Mouse (Mus musculus): Measurements from ENCODE around the gene F5. TPM values are rescaled to one million over a fixed set of nuclear protein-coding genes. Genes with fewer than 3 reads are reported as not detected.

Gene F5
- polyA plus RNA-seq, 1 experiment = 5.7 TPM

GRCm38 (mm10) chr1:164115647-164116046 is 36.0 kb upstream of the F5 start:
- Histone ChIP-seq H3K27me3 (ENCODE audit: control insufficient read depth, insufficient read depth, low read length, poor library complexity, severe bottlenecking) (no peaks in the 10 kb centered on the region), H3K27ac (ENCODE audit: insufficient read depth, low read length) (no peak overlapping the region), H3K4me3 (ENCODE audit: low read depth, low read length) (no peak overlapping the region), H3K4me1 (ENCODE audit: control insufficient read depth, insufficient read depth, low read length) (no peaks in the 10 kb centered on the region), H3K9ac (ENCODE audit: low read depth, poor library complexity, severe bottlenecking) (no peak overlapping the region), H3K9me3 (replicated peaks; ENCODE audit: control insufficient read depth, insufficient read depth, low read length, poor library complexity, severe bottlenecking) (no peaks in the 10 kb centered on the region), H3K36me3 (ENCODE audit: control insufficient read depth, insufficient read depth, low read length, poor library complexity, severe bottlenecking) (no peaks in the 10 kb centered on the region)
- TF ChIP-seq EP300 (IDR thresholded peaks at IDR 0.05; ENCODE audit: insufficient read depth, low read depth, low read length) (no peak), CTCF (IDR thresholded peaks at IDR 0.05; ENCODE audit: low read depth, low read length) (no peak), POLR2A (IDR thresholded peaks at IDR 0.05; ENCODE audit: insufficient read depth, low read length) (no peak)

- Histone ChIP-seq H3K27ac (ENCODE audit: insufficient read depth, low read length) (no peak overlapping the region), H3K4me3 (ENCODE audit: low read depth, low read length) (no peak overlapping the region), H3K36me3 (ENCODE audit: control insufficient read depth, insufficient read depth, low read length, poor library complexity, severe bottlenecking) (no peaks in the 10 kb centered on the region), H3K9me3 (replicated peaks; ENCODE audit: control insufficient read depth, insufficient read depth, low read length, poor library complexity, severe bottlenecking) (no peaks in the 10 kb centered on the region), H3K27me3 (ENCODE audit: control insufficient read depth, insufficient read depth, low read length, poor library complexity, severe bottlenecking) (no peaks in the 10 kb centered on the region), H3K4me1 (ENCODE audit: control insufficient read depth, insufficient read depth, low read length) (no peaks in the 10 kb centered on the region), H3K9ac (ENCODE audit: low read depth, poor library complexity, severe bottlenecking) (no peak overlapping the region)
- TF ChIP-seq EP300 (IDR thresholded peaks at IDR 0.05; ENCODE audit: insufficient read depth, low read depth, low read length) (no peak), CTCF (IDR thresholded peaks at IDR 0.05; ENCODE audit: low read depth, low read length) (no peak), POLR2A (IDR thresholded peaks at IDR 0.05; ENCODE audit: insufficient read depth, low read length) (no peak)
Observed at GRCm38 (mm10) chr1:164117869-164118268, 33.8 kb upstream of the F5 start.

- no peaks in the 10 kb centered on the region for H3K9me3 ChIP-seq (replicated peaks; ENCODE audit: control insufficient read depth, insufficient read depth, low read length, poor library complexity, severe bottlenecking)
- H3K9ac ChIP-seq (ENCODE audit: low read depth, poor library complexity, severe bottlenecking) = no peak overlapping the region
- TF ChIP-seq CTCF (IDR thresholded peaks at IDR 0.05; ENCODE audit: low read depth, low read length) (no peak), POLR2A (IDR thresholded peaks at IDR 0.05; ENCODE audit: insufficient read depth, low read length) (no peak), EP300 (IDR thresholded peaks at IDR 0.05; ENCODE audit: insufficient read depth, low read depth, low read length) (no peak)
- H3K4me1 ChIP-seq (ENCODE audit: control insufficient read depth, insufficient read depth, low read length) = no peaks in the 10 kb centered on the region
- H3K4me3 ChIP-seq (ENCODE audit: low read depth, low read length) = no peak overlapping the region
- no peak overlapping the region for H3K27ac ChIP-seq (ENCODE audit: insufficient read depth, low read length)
- H3K27me3 ChIP-seq (ENCODE audit: control insufficient read depth, insufficient read depth, low read length, poor library complexity, severe bottlenecking) = no peaks in the 10 kb centered on the region
- no peaks in the 10 kb centered on the region for H3K36me3 ChIP-seq (ENCODE audit: control insufficient read depth, insufficient read depth, low read length, poor library complexity, severe bottlenecking)
Observed at GRCm38 (mm10) chr1:164119892-164120776, 31.5 kb upstream of the F5 start.

GRCm38 (mm10) chr1:164120777-164121158 is 30.9 kb upstream of the F5 start:
- Histone ChIP-seq H3K9ac (ENCODE audit: low read depth, poor library complexity, severe bottlenecking) (no peak overlapping the region), H3K36me3 (ENCODE audit: control insufficient read depth, insufficient read depth, low read length, poor library complexity, severe bottlenecking) (no peaks in the 10 kb centered on the region), H3K27ac (ENCODE audit: insufficient read depth, low read length) (no peak overlapping the region), H3K4me1 (ENCODE audit: control insufficient read depth, insufficient read depth, low read length) (no peaks in the 10 kb centered on the region), H3K4me3 (ENCODE audit: low read depth, low read length) (no peak overlapping the region), H3K27me3 (ENCODE audit: control insufficient read depth, insufficient read depth, low read length, poor library complexity, severe bottlenecking) (no peaks in the 10 kb centered on the region), H3K9me3 (replicated peaks; ENCODE audit: control insufficient read depth, insufficient read depth, low read length, poor library complexity, severe bottlenecking) (no peaks in the 10 kb centered on the region)
- no peak for TF ChIP-seq POLR2A (IDR thresholded peaks at IDR 0.05; ENCODE audit: insufficient read depth, low read length)
- TF ChIP-seq EP300 (IDR thresholded peaks at IDR 0.05; ENCODE audit: insufficient read depth, low read depth, low read length) = no peak
- TF ChIP-seq CTCF (IDR thresholded peaks at IDR 0.05; ENCODE audit: low read depth, low read length) = no peak

GRCm38 (mm10) chr1:164123836-164124235 is 27.8 kb upstream of the F5 start:
- no peak for TF ChIP-seq CTCF (IDR thresholded peaks at IDR 0.05; ENCODE audit: low read depth, low read length)
- TF ChIP-seq EP300 (IDR thresholded peaks at IDR 0.05; ENCODE audit: insufficient read depth, low read depth, low read length) = no peak
- no peak for TF ChIP-seq POLR2A (IDR thresholded peaks at IDR 0.05; ENCODE audit: insufficient read depth, low read length)
- Histone ChIP-seq H3K27ac (ENCODE audit: insufficient read depth, low read length) (no peak overlapping the region), H3K36me3 (ENCODE audit: control insufficient read depth, insufficient read depth, low read length, poor library complexity, severe bottlenecking) (no peaks in the 10 kb centered on the region), H3K9me3 (replicated peaks; ENCODE audit: control insufficient read depth, insufficient read depth, low read length, poor library complexity, severe bottlenecking) (no peaks in the 10 kb centered on the region), H3K27me3 (ENCODE audit: control insufficient read depth, insufficient read depth, low read length, poor library complexity, severe bottlenecking) (no peaks in the 10 kb centered on the region), H3K4me3 (ENCODE audit: low read depth, low read length) (no peak overlapping the region), H3K4me1 (ENCODE audit: control insufficient read depth, insufficient read depth, low read length) (no peaks in the 10 kb centered on the region), H3K9ac (ENCODE audit: low read depth, poor library complexity, severe bottlenecking) (no peak overlapping the region)

GRCm38 (mm10) chr1:164130013-164130412 is 21.6 kb upstream of the F5 start:
- Histone ChIP-seq H3K9me3 (replicated peaks; ENCODE audit: control insufficient read depth, insufficient read depth, low read length, poor library complexity, severe bottlenecking) (no peaks in the 10 kb centered on the region), H3K27me3 (ENCODE audit: control insufficient read depth, insufficient read depth, low read length, poor library complexity, severe bottlenecking) (no peaks in the 10 kb centered on the region), H3K4me3 (ENCODE audit: low read depth, low read length) (no peak overlapping the region), H3K4me1 (ENCODE audit: control insufficient read depth, insufficient read depth, low read length) (no peaks in the 10 kb centered on the region), H3K27ac (ENCODE audit: insufficient read depth, low read length) (no peak overlapping the region), H3K36me3 (ENCODE audit: control insufficient read depth, insufficient read depth, low read length, poor library complexity, severe bottlenecking) (no peaks in the 10 kb centered on the region), H3K9ac (ENCODE audit: low read depth, poor library complexity, severe bottlenecking) (no peak overlapping the region)
- TF ChIP-seq EP300 (IDR thresholded peaks at IDR 0.05; ENCODE audit: insufficient read depth, low read depth, low read length) (no peak), CTCF (IDR thresholded peaks at IDR 0.05; ENCODE audit: low read depth, low read length) (no peak), POLR2A (IDR thresholded peaks at IDR 0.05; ENCODE audit: insufficient read depth, low read length) (no peak)

Measured in ES-Bruce4 (cell line).